Mouse (Mus musculus): Measurements from ENCODE around the gene Pcnx3. TPM values are rescaled to one million over a fixed set of nuclear protein-coding genes. Genes with fewer than 3 reads are reported as not detected.

Gene Pcnx3
- polyA plus RNA-seq, 1 experiment from 2014 or later = 22.6 TPM

DNA sequence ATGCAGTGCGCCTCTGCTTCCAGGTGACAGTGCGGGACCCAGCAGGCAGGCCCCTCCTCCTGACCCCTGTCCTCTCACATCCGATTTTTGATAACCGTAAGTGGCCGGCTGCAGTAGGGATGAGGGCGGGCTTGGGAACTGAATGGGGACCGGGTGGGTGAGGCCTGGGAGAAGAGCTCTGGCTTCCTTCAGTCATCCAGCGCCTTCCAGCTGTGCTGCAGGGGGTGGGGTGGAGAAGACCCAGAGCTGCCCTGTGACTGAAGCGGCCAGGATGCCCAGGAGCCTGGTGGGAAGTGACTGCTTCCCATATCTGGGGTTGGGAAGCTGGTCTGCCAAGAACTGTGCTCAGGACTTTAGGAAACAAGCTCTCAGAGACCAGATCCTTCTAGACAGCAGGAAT, 48.4 kb downstream of the Pcnx3 start:
- Histone ChIP-seq H3K36me3 (ENCODE audit: control insufficient read depth, insufficient read depth, low read length) (peaks cover 44% of the 10 kb centered on the region), H3K4me3 (ENCODE audit: low read length) (no peak overlapping the region), H3K9ac (ENCODE audit: low read depth, low read length) (no peak overlapping the region), H3K27me3 (replicated peaks; ENCODE audit: control insufficient read depth, insufficient read depth, low read length) (no peaks in the 10 kb centered on the region), H3K4me1 (ENCODE audit: control insufficient read depth, insufficient read depth, low read depth, low read length) (peaks cover 20% of the 10 kb centered on the region), H3K27ac (ENCODE audit: low read depth, low read length) (no peak overlapping the region), H3K4me2 (ENCODE audit: low read length) (no peak overlapping the region), H3K9me3 (ENCODE audit: control insufficient read depth, low read length) (no peaks in the 10 kb centered on the region)
- ATAC-seq = no peak
- WGBS = 71% methylated on average over 9 of the region's 9 CpGs

DNA sequence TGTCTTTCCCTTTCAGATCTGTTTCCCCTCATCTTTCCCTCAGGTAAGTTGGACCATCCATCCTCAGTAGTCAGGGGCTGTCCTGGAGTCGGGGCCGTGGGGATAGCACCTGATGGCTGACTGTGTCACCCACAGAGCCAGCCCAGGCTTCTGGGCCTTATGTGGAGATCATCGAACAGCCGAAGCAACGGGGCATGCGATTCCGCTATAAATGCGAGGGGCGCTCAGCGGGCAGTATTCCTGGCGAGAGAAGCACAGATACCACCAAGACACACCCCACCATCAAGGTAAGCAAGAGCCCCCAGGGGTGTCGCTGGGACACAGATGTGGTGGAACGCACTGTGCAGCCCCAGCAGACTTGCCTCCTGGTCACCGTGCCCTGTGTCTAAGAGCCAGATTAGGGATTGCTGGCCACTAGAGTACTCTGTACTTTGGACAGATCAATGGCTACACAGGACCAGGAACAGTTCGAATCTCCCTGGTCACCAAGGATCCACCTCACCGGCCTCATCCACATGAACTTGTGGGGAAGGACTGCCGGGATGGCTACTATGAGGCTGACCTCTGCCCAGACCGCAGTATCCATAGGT, 50.2 kb downstream of the Pcnx3 start:
- no peaks in the 10 kb centered on the region for H3K27me3 ChIP-seq (replicated peaks; ENCODE audit: control insufficient read depth, insufficient read depth, low read length)
- H3K4me1 ChIP-seq (ENCODE audit: control insufficient read depth, insufficient read depth, low read depth, low read length) = peaks cover 20% of the 10 kb centered on the region
- 88% methylated on average over 18 of the region's 18 CpGs for WGBS
- peaks cover 36% of the 10 kb centered on the region for H3K36me3 ChIP-seq (ENCODE audit: control insufficient read depth, insufficient read depth, low read length)
- H3K9ac ChIP-seq (ENCODE audit: low read depth, low read length) = peak overlapping the region; percentile 86
- H3K27ac ChIP-seq (ENCODE audit: low read depth, low read length) = peak overlapping the region; percentile 93; the same call in 1 of the 2 replicates
- H3K9me3 ChIP-seq (ENCODE audit: control insufficient read depth, low read length) = no peaks in the 10 kb centered on the region
- H3K4me3 ChIP-seq (ENCODE audit: low read length) = peak overlapping the region; percentile 75
- peak overlapping the region; percentile 96 for H3K4me2 ChIP-seq (ENCODE audit: low read length)
- no peak for ATAC-seq

DNA sequence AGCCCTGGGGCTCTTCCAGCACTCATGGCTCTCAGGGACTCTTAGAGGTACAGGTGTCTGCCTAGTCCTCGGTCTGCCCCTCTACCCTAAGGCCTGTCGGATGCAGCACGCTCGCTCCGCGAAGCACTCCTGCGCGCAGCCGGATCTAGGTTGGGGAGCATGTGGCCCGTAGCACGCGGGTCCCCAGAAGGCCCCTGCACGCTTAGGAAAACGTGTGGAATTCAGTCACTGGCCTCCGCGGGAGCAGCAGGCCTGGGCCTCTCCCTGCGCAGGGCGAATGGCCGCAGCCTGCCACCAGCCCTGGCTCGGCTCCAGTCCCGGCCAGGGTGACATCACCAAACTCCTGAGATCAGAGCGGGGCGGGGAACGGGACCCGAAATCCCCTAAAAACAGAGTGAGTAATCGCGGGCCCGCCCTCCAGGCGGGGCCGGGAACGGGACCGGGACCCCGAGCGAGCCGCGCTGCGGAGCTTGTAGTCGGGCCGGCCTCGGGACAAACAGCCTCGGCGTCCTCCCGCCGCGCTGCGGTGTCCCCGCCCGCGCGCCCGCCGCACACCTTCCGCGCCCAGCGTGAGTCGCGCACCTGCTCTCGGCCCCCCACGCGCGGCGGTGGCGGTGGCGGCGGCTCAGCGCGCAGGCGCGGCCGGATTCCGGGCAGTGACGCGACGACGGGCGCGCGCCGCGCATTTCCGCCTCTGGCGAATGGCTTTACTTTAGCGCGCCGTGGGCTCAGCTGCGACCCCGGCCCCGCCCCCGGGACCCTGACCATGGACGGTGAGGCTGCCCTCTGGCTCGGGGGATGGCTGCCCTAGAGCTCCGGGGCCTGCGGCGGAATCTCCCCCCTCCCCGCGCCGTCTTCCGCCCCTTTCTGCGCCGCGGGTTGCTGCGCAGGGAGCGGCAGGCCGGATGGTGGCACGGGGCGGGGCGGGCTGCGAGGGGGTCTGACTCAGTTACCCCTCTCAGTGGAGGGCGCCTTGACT, 51.4 kb downstream of the Pcnx3 start, which contains the start of gene Rela:
Gene Rela (plus strand): TSS at position 415 of the 979 bp plus-strand sequence.
- Histone ChIP-seq H3K9me3 (ENCODE audit: control insufficient read depth, low read length) (no peaks in the 10 kb centered on the region), H3K4me3 (ENCODE audit: low read length) (peak within 1 kb of the TSS; percentile 75), H3K4me1 (ENCODE audit: control insufficient read depth, insufficient read depth, low read depth, low read length) (peaks cover 20% of the 10 kb centered on the region), H3K27ac (ENCODE audit: low read depth, low read length) (peak within 1 kb of the TSS; percentile 93), H3K27me3 (replicated peaks; ENCODE audit: control insufficient read depth, insufficient read depth, low read length) (no peaks in the 10 kb centered on the region), H3K4me2 (ENCODE audit: low read length) (peak within 1 kb of the TSS; percentile 96), H3K36me3 (ENCODE audit: control insufficient read depth, insufficient read depth, low read length) (peaks cover 28% of the 10 kb centered on the region), H3K9ac (ENCODE audit: low read depth, low read length) (peak within 1 kb of the TSS; percentile 86)
- WGBS = under 1% methylated on average over 80 of the region's 109 CpGs
- peak; percentile 91 for ATAC-seq

DNA sequence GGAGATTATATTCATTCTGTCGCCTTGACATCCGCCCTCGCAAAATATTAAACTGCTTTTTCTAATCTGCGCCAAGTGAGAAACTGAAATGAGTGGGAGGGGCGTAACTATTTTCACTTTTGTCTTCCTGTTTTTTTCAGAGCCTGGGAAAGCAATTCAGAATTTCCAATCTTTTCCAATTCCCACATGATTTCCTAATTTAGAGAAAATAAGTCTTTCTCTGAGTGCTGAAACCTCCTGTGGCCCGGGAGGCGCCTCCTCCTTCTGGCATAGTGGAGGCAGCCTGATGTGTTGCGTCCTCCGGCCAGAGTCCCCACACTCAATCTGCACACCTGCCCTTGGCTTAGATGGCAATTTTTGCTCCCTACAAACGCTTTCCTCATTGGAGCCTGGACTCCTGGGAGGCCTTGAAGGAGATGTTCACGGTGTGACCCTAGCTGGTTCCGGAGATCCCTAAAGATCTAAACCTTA, 52.1 kb downstream of the Pcnx3 start:
- peak overlapping the region; percentile 86 for H3K9ac ChIP-seq (ENCODE audit: low read depth, low read length)
- H3K27ac ChIP-seq (ENCODE audit: low read depth, low read length) = peak overlapping the region; percentile 93
- ATAC-seq = no peak; the same call in 1 of the 2 replicates
- H3K36me3 ChIP-seq (ENCODE audit: control insufficient read depth, insufficient read depth, low read length) = peaks cover 21% of the 10 kb centered on the region
- WGBS = 36% methylated on average over 12 of the region's 12 CpGs
- peaks cover 20% of the 10 kb centered on the region for H3K4me1 ChIP-seq (ENCODE audit: control insufficient read depth, insufficient read depth, low read depth, low read length)
- peak overlapping the region; percentile 75 for H3K4me3 ChIP-seq (ENCODE audit: low read length)
- H3K9me3 ChIP-seq (ENCODE audit: control insufficient read depth, low read length) = no peaks in the 10 kb centered on the region
- peak overlapping the region; percentile 96 for H3K4me2 ChIP-seq (ENCODE audit: low read length)
- H3K27me3 ChIP-seq (replicated peaks; ENCODE audit: control insufficient read depth, insufficient read depth, low read length) = no peaks in the 10 kb centered on the region

DNA sequence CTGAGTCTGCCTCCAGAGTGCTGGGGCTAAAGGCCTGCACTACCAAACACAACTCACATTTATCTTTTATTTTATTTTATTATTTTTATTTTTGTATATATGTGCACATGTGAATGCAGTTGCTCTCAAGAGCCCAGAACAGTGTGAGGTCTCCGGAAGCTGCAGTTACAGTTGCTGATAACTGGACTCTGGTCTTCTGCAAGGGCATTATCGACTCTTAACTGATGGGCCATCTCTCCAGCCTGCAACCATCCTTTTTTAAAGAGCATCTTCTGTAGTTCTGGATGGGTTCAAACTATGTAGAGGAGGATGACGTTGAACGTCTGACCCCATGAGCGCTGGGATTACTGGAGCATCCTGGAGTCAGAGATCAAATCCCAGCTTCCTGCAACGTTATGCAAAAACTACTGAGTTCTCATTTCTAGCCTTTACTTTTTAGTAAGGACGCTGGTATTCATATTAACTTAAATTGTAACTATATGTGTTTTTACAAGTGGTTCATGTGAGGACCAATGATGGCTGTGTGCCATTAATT, 52.6 kb downstream of the Pcnx3 start:
- Histone ChIP-seq H3K27me3 (replicated peaks; ENCODE audit: control insufficient read depth, insufficient read depth, low read length) (no peaks in the 10 kb centered on the region), H3K9ac (ENCODE audit: low read depth, low read length) (no peak overlapping the region), H3K27ac (ENCODE audit: low read depth, low read length) (no peak overlapping the region; the same call in 1 of the 2 replicates), H3K4me2 (ENCODE audit: low read length) (peak overlapping the region; percentile 96), H3K4me1 (ENCODE audit: control insufficient read depth, insufficient read depth, low read depth, low read length) (peaks cover 20% of the 10 kb centered on the region), H3K36me3 (ENCODE audit: control insufficient read depth, insufficient read depth, low read length) (peaks cover 16% of the 10 kb centered on the region), H3K4me3 (ENCODE audit: low read length) (no peak overlapping the region), H3K9me3 (ENCODE audit: control insufficient read depth, low read length) (no peaks in the 10 kb centered on the region)
- ATAC-seq = no peak
- 83% methylated on average over 7 of the region's 7 CpGs for WGBS

DNA sequence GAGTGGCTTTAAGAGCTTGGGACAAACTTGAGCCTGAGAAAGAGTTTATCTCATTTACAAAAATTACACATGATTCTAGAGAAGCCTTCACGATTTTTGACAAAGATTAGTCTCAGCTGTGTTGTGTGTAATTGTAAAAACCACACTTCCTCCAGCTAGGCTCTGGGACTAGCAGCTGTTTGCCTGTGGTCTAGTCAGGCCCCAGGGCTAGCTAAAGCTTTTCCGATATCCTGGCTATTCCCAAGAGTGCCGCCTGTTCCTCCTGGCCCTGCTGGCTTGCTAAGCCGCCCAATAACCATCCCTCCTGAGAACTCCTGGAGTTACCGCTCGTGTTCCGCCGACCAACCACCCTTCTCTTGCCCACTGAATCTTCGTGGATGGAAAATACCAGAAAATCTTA, 56.6 kb downstream of the Pcnx3 start:
- WGBS = 80% methylated on average over 9 of the region's 9 CpGs
- Histone ChIP-seq H3K27ac (ENCODE audit: low read depth, low read length) (no peak overlapping the region), H3K4me1 (ENCODE audit: control insufficient read depth, insufficient read depth, low read depth, low read length) (peaks cover 10% of the 10 kb centered on the region), H3K36me3 (ENCODE audit: control insufficient read depth, insufficient read depth, low read length) (no peaks in the 10 kb centered on the region), H3K4me2 (ENCODE audit: low read length) (no peak overlapping the region), H3K4me3 (ENCODE audit: low read length) (no peak overlapping the region), H3K27me3 (replicated peaks; ENCODE audit: control insufficient read depth, insufficient read depth, low read length) (no peaks in the 10 kb centered on the region), H3K9ac (ENCODE audit: low read depth, low read length) (no peak overlapping the region), H3K9me3 (ENCODE audit: control insufficient read depth, low read length) (no peaks in the 10 kb centered on the region)
- no peak for ATAC-seq

DNA sequence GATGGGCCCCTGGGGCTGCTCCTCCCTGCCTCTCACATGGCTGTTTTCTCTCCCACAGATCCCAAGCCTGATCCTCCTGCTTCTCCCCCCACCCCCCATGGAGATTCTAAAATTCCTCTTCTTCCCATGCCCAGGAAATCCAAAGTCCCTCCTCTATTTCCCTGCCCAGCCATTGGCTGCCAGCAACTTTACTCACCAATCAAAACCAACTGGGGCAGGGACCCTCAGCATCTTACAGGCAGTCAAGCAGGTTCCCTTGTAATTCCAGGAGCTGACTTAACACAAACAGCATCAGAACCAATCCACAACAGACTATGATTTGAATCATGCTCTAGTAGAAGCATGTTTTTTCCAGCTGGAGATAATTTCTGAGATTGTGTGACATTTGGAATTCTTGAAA, 58.8 kb downstream of the Pcnx3 start:
- H3K4me1 ChIP-seq (ENCODE audit: control insufficient read depth, insufficient read depth, low read depth, low read length) = no peaks in the 10 kb centered on the region
- no peak for ATAC-seq
- H3K4me2 ChIP-seq (ENCODE audit: low read length) = no peak overlapping the region
- no peak overlapping the region for H3K4me3 ChIP-seq (ENCODE audit: low read length)
- H3K27me3 ChIP-seq (replicated peaks; ENCODE audit: control insufficient read depth, insufficient read depth, low read length) = no peaks in the 10 kb centered on the region
- no peak overlapping the region for H3K9ac ChIP-seq (ENCODE audit: low read depth, low read length)
- H3K9me3 ChIP-seq (ENCODE audit: control insufficient read depth, low read length) = no peaks in the 10 kb centered on the region
- no peaks in the 10 kb centered on the region for H3K36me3 ChIP-seq (ENCODE audit: control insufficient read depth, insufficient read depth, low read length)
- H3K27ac ChIP-seq (ENCODE audit: low read depth, low read length) = no peak overlapping the region

DNA sequence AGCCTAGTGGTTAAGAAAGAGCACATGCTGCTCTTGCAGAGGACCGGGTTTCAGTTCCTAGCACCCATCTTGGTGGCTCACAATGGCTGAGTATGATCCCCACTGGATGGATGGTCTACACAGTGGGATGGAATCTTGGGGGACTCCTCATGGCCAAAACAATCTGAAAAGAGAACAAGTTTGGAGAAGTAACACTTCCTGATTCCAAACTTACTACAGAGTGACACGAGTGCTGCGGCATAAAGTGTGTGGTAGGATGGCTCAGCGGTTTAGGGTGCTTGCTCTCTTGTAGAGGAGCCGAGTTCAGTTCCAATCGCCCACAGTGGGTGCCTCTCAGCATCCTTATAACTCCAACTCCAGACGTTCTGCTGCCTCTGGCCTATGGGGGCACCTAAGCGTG, 63.4 kb downstream of the Pcnx3 start:
- no peaks in the 10 kb centered on the region for H3K27me3 ChIP-seq (replicated peaks; ENCODE audit: control insufficient read depth, insufficient read depth, low read length)
- 81% methylated on average over 8 of the region's 8 CpGs for WGBS
- H3K4me3 ChIP-seq (ENCODE audit: low read length) = no peak overlapping the region
- no peak overlapping the region for H3K9ac ChIP-seq (ENCODE audit: low read depth, low read length)
- no peaks in the 10 kb centered on the region for H3K36me3 ChIP-seq (ENCODE audit: control insufficient read depth, insufficient read depth, low read length)
- H3K4me1 ChIP-seq (ENCODE audit: control insufficient read depth, insufficient read depth, low read depth, low read length) = no peaks in the 10 kb centered on the region
- no peak overlapping the region for H3K4me2 ChIP-seq (ENCODE audit: low read length)
- H3K27ac ChIP-seq (ENCODE audit: low read depth, low read length) = no peak overlapping the region
- H3K9me3 ChIP-seq (ENCODE audit: control insufficient read depth, low read length) = no peaks in the 10 kb centered on the region
- ATAC-seq = no peak

DNA sequence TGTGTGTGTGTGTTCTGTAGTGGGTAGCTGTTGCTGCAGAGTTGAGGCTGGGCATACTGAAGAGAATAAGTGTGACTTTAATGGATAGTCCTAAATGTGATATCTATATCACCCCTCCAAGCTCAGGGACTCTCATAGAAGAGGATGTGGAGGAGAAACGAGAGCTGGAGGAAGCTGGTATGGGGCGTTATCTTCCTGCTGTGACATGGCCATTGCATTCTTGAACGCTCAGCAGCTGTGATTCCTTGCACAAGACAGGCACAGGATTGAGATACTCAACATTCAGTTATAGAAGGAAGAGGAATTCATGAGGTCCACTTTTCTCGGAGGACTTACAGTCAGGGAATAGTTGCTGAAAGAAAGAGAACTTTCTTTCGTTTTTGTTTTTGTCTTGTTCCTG, 66.8 kb downstream of the Pcnx3 start:
- WGBS = 83% methylated on average over 5 of the region's 5 CpGs
- no peak overlapping the region for H3K4me2 ChIP-seq (ENCODE audit: low read length)

More for the DNA sequence above, 66.8 kb downstream of the Pcnx3 start:
- Histone ChIP-seq H3K4me1 (ENCODE audit: control insufficient read depth, insufficient read depth, low read depth, low read length) (no peaks in the 10 kb centered on the region), H3K27me3 (replicated peaks; ENCODE audit: control insufficient read depth, insufficient read depth, low read length) (no peaks in the 10 kb centered on the region), H3K36me3 (ENCODE audit: control insufficient read depth, insufficient read depth, low read length) (no peaks in the 10 kb centered on the region), H3K4me3 (ENCODE audit: low read length) (no peak overlapping the region), H3K9ac (ENCODE audit: low read depth, low read length) (no peak overlapping the region), H3K9me3 (ENCODE audit: control insufficient read depth, low read length) (no peaks in the 10 kb centered on the region), H3K27ac (ENCODE audit: low read depth, low read length) (no peak overlapping the region)
- ATAC-seq = no peak

All from hindbrain, embryonic 16.5 days (tissue).